Mouse (Mus musculus) C2C12 (cell line): ENCODE measurements around the gene 4921517D22Rik.
"Not testable (repeated sequence)": the region's sequence is repeated elsewhere in the genome, so short reads cannot be mapped to it uniquely, and the experiment has no call there.

Experiments used
- CEBPB ChIP-seq: IDR thresholded peaks from one replicate; pipeline ENCODE4 v1.6.1; 2011; ENCODE audit warnings: low read depth, mild to moderate bottlenecking, control low read depth, moderate library complexity
- CTCF ChIP-seq: IDR thresholded peaks from one replicate; pipeline ENCODE4 v1.5.1; 2011; ENCODE audit not compliant: control insufficient read depth, insufficient read depth, insufficient read length
- FOSL1 ChIP-seq: IDR thresholded peaks from one replicate; pipeline ENCODE4 v1.8.0; 2011; ENCODE audit warnings: mild to moderate bottlenecking, low read length; ENCODE audit not compliant: poor library complexity, insufficient read depth, severe bottlenecking

DNA sequence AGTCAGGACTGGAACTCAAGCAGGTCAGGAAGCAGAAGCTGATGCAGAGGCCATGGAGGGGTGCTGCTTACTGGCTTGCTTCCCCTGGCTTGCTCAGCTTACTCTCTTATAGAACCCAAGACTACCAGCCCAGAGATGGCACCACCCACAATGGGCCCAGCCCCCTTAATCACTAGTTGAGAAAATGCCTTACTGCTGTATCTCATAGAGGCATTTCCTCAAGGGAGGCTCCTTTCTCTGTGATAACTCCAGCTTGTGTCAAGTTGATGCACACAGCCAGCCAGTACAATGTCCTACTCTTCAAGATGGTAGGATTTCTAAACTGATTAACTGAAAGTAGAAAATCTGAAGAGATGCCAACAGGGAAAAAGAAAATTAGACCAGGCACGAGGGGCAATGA, 28.2 kb upstream of the 4921517D22Rik start:
- not testable (repeated sequence) for TF ChIP-seq CTCF, FOSL1, CEBPB
